Mouse (Mus musculus) limb, embryonic 11.5 days (tissue): Measurements from ENCODE around the gene Myf5. TPM values are rescaled to one million over a fixed set of nuclear protein-coding genes. Genes with fewer than 3 reads are reported as not detected.

Experiments
- ATAC-seq: fragments of 200-750 bp; cut with Nextera tagmentation; 2 replicates; pipeline ENCODE4 v1.8.0; 2017; ENCODE audit warnings: low read depth; ENCODE audit not compliant: insufficient number of reproducible peaks, low FRiP score, low TSS enrichment
- DNase-seq: peaks from one replicate; pipeline ENCODE4 v3.0.0-alpha.2; 2015; ENCODE audit warnings: low spot score
- H3K27ac ChIP-seq: fragments of 300-500 bp; sonication (generic); replicated peaks from 2 replicates; pipeline ENCODE4 v1.5.1; 2014; ENCODE audit warnings: low read depth, mild to moderate bottlenecking, low read length
- H3K27me3 ChIP-seq: fragments of 300-500 bp; sonication (generic); 2 replicates; pipeline ENCODE4 v1.6.1; 2014; ENCODE audit warnings: mild to moderate bottlenecking, low read length, mixed read lengths; ENCODE audit not compliant: control insufficient read depth, insufficient read depth
- H3K36me3 ChIP-seq: fragments of 300-500 bp; sonication (generic); 2 replicates; pipeline ENCODE4 v1.6.1; 2014; ENCODE audit warnings: mild to moderate bottlenecking, low read length, moderate library complexity, mixed read lengths; ENCODE audit not compliant: control insufficient read depth, insufficient read depth
- H3K4me1 ChIP-seq: fragments of 300-500 bp; sonication (generic); 2 replicates; pipeline ENCODE4 v1.6.1; 2014; ENCODE audit warnings: low read length, mixed read lengths; ENCODE audit not compliant: control insufficient read depth, insufficient read depth
- H3K4me2 ChIP-seq: fragments of 300-500 bp; sonication (generic); 2 replicates; pipeline ENCODE4 v1.6.1; 2014; ENCODE audit warnings: low read depth, mild to moderate bottlenecking, moderate library complexity; ENCODE audit not compliant: severe bottlenecking
- H3K4me3 ChIP-seq: fragments of 300-500 bp; sonication (generic); 2 replicates; pipeline ENCODE4 v1.5.1; 2014; ENCODE audit warnings: low read depth, low read length
- H3K9ac ChIP-seq: fragments of 300-500 bp; sonication (generic); 2 replicates; pipeline ENCODE4 v1.6.1; 2014; ENCODE audit warnings: mild to moderate bottlenecking, low read length
- H3K9me3 ChIP-seq: fragments of 300-500 bp; sonication (generic); 2 replicates; pipeline ENCODE4 v1.6.1; 2016; ENCODE audit warnings: low read length; ENCODE audit not compliant: control insufficient read depth
- WGBS: fragments of 180-500 bp; shearing (Covaris S2); extraction: QIAGEN DNeasy Blood & Tissue Kit; methylation state at CpG from one replicate; pipeline ENCODE4 v1.1.7; 2014; 5-methylcytosine and 5-hydroxymethylcytosine counted together
- microRNA-seq: library from miRNA; unstranded; fragments of <30 nt; microRNA quantifications from one replicate; pipeline ENCODE4, GENCODE M21; 2016
- polyA plus RNA-seq: library from polyadenylated mRNA; unstranded; fragments of >200 nt; fragmentation: Nextera tagmentation; extraction: Ambion mirVana; gene quantifications from 2 replicates; pipeline ENCODE4 v1.2.1, GENCODE M21; 2014

The Myf5 gene
- polyA plus RNA-seq, 1 experiment from 2014 or later: 20.3 TPM

DNA sequence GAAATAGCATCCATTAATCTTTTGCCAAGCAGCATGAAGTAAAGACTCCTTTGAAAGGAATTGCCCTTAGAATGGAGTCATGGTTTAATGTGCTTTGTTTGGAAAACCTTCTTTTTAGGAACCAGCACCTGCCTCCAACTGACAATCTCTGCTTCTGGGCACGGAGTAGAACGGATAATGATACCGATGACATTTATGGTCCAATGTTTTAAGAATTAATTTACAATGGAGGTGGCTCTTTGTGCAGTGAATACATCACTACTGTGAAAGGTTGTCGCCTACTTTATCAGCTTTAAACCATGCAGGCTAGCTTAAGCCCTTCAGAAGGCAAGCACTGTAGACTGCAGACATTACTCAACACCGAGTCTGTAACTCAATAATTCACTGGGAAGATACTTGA is 14.2 kb downstream of the Myf5 start:
- Histone ChIP-seq H3K9ac (no peak overlapping the region), H3K9me3 (no peaks in the 10 kb centered on the region), H3K27ac (no peak overlapping the region), H3K4me2 (no peak overlapping the region), H3K27me3 (no peaks in the 10 kb centered on the region), H3K4me3 (no peak overlapping the region), H3K4me1 (no peaks in the 10 kb centered on the region), H3K36me3 (no peaks in the 10 kb centered on the region)
- DNase-seq (no peak), ATAC-seq (no peak)
- WGBS: 76% methylated on average over 5 of the region's 5 CpGs

DNA sequence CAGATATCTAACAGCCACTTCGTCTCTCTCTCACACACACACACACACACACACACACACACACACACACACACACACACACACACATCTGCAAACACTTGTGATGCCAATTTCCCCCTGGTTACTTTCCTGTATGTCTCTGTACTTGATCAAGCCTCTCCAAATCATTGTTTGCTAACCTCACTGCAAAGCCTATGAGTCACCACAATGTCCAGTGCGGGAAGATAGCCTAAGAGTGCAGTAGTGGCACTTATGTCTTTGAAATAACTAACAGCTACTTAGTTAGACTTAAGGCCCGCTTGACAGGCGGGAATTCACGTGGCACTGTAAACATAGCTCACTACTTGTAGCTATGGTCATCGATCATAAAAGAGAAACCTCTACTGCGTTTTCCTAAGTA is 18.1 kb downstream of the Myf5 start:
- Histone ChIP-seq H3K27me3 (no peaks in the 10 kb centered on the region), H3K36me3 (no peaks in the 10 kb centered on the region), H3K4me2 (no peak overlapping the region), H3K27ac (no peak overlapping the region), H3K4me3 (no peak overlapping the region), H3K9me3 (no peaks in the 10 kb centered on the region), H3K4me1 (no peaks in the 10 kb centered on the region), H3K9ac (no peak overlapping the region)
- ATAC-seq (no peak), DNase-seq (no peak)
- WGBS: 88% methylated on average over 7 of the region's 7 CpGs

DNA sequence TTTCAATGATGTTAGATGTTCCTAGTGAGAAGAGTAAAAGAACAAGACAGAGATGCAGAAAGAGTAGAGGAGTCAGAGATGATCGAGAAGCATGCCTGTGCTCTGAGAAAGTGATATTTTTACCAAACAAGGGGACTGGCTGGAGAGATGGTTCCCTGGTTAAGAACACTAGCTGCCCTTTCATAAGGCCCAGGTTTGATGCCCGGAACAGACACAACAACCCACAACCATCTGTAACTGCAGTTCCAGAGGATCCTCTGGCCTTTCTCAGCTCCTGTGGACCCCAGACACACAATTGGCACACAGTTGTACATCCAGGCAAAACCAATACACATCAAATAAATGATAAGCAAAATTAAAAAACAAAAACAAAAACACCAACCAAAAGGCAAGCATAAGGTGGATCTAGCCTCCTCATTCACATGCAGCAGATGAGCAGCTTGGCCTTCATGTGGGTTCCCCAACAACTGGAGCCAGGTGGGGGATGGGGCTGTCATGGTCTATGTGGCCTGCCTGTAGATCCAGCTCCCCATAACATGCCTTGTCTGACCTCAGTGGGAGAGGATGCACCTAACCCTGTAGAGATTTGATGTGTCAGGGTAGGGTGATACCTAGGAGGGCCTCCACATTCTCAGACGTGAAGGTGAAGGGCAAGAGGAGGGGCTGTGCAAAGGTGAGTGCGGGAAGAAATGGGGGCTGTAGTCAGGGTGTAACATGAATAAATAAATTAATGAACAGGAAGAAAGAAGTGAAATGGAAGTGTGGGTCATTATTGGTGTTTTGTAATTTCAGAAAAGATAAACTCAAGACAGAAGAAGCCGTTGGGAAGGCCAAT is 36.2 kb downstream of the Myf5 start:
- no peak overlapping the region for H3K9ac ChIP-seq
- no peak for ATAC-seq
- 93% methylated on average over 5 of the region's 5 CpGs for whole genome bisulfite sequencing

DNA sequence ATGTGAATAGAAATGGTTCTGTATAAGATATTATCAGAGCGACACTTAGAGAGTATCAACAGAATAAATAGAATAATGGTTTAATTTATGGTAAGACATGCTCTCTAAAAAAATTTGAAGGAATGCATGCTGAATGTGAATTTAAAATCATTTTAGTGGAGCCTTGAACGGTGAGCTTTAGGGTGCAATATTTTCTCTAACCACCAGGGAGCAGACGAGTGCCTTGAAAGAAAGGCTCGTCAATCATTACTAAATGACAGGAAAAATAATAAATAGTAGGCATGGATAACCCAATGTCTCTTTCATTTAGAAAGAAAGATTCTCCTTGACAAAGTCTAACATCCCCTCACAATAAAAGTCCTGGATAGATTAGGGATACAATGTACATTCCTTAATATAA is 43.2 kb downstream of the Myf5 start:
- no peak for ATAC-seq
- Histone ChIP-seq H3K4me2 (no peak overlapping the region), H3K9ac (no peak overlapping the region), H3K27ac (no peak overlapping the region), H3K9me3 (no peaks in the 10 kb centered on the region), H3K4me3 (no peak overlapping the region), H3K36me3 (no peaks in the 10 kb centered on the region), H3K4me1 (no peaks in the 10 kb centered on the region), H3K27me3 (no peaks in the 10 kb centered on the region)
- DNase-seq: peak; percentile 32
- WGBS: 9% methylated on average over 4 of the region's 4 CpGs

More for the DNA sequence above, 36.2 kb downstream of the Myf5 start:
- DNase-seq: no peak
- H3K27ac ChIP-seq: no peak overlapping the region
- no peak overlapping the region for H3K4me3 ChIP-seq
- H3K4me2 ChIP-seq: no peak overlapping the region
- no peaks in the 10 kb centered on the region for H3K4me1 ChIP-seq
- no peaks in the 10 kb centered on the region for H3K9me3 ChIP-seq
- no peaks in the 10 kb centered on the region for H3K36me3 ChIP-seq
- H3K27me3 ChIP-seq: no peaks in the 10 kb centered on the region

DNA sequence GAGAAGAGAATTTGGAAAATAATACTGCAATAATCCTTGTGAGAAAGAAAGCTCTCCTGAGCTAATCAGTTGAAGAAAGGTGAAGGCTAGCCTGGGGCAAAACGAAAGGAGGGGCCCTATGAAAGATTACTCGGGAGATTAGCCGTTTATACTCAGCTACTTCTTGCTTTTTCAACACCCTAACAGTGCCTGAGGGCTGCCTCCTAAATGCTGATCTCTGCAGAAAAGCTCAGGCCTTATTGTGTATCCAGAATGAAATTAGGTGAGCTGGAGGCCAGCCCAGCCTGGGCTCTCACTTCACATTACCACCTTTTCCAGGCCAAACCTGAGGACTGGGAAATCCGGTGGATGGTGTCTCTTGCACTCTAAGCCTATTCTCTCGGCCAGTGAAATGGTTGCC is 49.0 kb downstream of the Myf5 start:
- Histone ChIP-seq H3K9me3 (no peaks in the 10 kb centered on the region), H3K9ac (no peak overlapping the region), H3K4me1 (no peaks in the 10 kb centered on the region), H3K4me3 (no peak overlapping the region), H3K27ac (no peak overlapping the region), H3K36me3 (no peaks in the 10 kb centered on the region), H3K4me2 (no peak overlapping the region), H3K27me3 (no peaks in the 10 kb centered on the region)
- DNase-seq: no peak
- no peak for ATAC-seq
- WGBS: 56% methylated on average over 5 of the region's 5 CpGs

Small RNA genes lying within 50 kb of the gene (microRNA-seq; reads per million reads assigned to microRNA genes)
- not detected for gene Gm44403

Other genes starting within 250 kb of the Myf5 start
- gene Lin7a, start 214.4 kb downstream of the Myf5 start, polyA plus RNA-seq: 1.3 and 1.8 TPM in 2 replicates
- 0.23 and 0.44 TPM in 2 replicates for gene Myf6, start 8.6 kb upstream of the Myf5 start, polyA plus RNA-seq
- gene Ptprq, start 233.9 kb upstream of the Myf5 start, polyA plus RNA-seq: 0.07 and 0.17 TPM in 2 replicates